Mouse (Mus musculus): Measurements from ENCODE around the gene Cdca8.
A peak's percentile ranks its signal among the peaks of the same experiment; 100 is the strongest.

Cdca8 gene

GRCm38 (mm10) chr4:124953546-124953945, 14.4 kb upstream of the Cdca8 start:
- no peak for DNase-seq (ENCODE audit: inconsistent ontology term)

DNA sequence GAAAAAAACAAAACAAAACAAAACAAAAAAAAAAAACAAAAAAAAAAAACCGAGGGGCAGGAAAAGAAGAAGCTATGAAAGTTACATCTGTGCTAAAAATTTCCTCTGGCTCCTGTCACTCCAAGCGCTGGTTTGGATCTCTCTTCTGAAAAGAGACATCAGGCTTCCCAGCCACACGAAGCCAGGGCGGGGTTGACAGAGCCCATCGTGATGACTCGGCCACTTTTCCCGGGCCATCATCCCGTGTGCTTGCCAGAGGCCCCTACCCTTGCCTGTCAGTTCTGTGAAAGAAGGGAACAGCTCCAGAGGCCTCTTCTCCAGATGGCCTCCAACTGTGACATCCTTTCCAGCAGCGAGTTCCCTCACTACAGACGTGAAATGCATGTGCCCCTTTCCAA, 11.9 kb upstream of the Cdca8 start:
- DNase-seq (ENCODE audit: inconsistent ontology term) = no peak

DNA sequence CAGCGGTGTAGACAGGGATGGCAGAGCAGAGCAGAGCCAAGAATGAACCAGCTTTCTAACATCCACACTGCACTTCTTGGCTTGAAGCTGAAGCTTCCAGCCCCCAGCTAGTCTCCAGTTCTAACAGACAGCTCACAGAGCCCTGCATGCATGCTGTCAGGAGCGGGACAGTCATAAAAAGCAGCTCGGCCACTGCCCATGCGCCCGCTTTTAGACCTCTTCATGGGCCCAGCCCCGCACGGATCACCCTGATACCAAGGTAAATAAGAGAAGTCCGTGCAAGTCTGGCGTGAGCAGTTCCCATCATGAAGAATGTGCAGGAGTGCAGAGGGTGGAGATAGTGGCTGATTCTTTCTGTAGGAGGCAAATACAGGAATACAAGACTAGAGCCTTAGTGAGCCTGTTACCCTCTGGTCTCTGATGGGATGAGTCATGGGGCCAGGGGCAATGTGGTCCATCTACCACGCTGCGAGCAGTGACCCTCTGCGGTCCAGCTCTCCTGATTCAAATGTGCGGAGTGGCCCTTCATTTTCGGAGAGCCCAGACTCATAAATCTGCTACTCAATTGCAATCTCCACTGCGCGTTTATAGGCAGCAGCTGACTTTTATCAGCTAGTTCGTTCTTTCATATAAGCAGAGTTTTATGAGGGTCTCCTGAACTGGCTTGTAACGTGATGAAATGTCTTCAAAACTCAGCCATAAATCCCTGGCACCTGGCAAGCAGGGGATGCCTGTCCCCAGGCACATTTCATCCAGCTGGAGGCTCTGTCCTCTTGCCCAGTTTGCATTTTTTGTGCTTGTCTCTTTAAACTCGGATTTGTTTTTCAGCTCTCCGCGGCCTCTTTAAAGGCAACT, 11.3 kb upstream of the Cdca8 start:
- DNase-seq (ENCODE audit: inconsistent ontology term) = no peak

GRCm38 (mm10) chr4:124949488-124949887, 10.4 kb upstream of the Cdca8 start:
- DNase-seq (ENCODE audit: inconsistent ontology term) = no peak

GRCm38 (mm10) chr4:124944961-124945360, 5.8 kb upstream of the Cdca8 start:
- no peak for DNase-seq (ENCODE audit: inconsistent ontology term)

DNA sequence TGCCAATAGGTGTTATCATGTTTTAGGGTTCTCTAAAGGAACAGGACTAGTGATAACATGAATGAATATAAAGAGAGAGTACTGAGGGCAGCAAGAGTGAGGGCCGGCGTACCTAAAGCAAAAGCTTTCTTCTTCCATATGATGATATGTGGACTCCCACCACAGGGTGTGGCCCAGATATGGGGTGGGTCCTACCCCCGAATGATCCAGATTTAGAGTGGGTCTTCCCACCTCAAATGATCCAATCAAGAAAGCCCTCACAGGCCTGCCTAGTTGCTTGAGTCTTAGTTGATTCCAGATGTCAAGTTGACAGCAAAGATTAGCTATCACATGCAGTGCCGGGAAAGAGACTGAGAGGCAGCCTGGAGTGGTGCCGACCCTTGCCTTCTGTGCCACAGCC, 4.7 kb upstream of the Cdca8 start:
- no peak for DNase-seq (ENCODE audit: inconsistent ontology term)

DNA sequence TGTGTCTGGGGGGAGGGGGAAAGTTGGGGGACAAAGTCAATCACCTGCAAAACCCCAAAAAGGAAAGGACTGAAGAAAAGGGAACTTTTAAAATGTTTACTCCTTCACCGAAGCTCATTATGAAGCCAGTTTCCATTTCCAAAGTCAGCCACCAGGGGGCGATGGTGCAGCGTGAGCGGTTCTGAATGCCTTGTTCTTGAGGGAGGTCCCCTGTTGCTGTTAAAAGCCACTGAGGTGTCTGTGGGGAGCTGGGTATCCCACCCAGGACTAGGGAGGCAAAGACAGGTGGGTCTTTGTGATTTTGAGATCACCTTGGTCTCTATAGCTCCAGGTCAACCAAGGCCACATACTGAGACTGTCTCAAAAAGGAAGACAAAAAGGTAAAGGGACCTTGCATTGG, 3.9 kb upstream of the Cdca8 start:
- DNase-seq (ENCODE audit: inconsistent ontology term) = peak; percentile 65

GRCm38 (mm10) chr4:124936613-124937471, 2.3 kb downstream of the Cdca8 start, which contains the start of gene 9930104L06Rik:
TSS of gene 9930104L06Rik (plus strand) at chr4:124937048.
- DNase-seq (ENCODE audit: inconsistent ontology term) = peak; percentile 93

- no peak for DNase-seq (ENCODE audit: inconsistent ontology term)
Observed at GRCm38 (mm10) chr4:124928102-124928501, 11.0 kb downstream of the Cdca8 start.

DNA sequence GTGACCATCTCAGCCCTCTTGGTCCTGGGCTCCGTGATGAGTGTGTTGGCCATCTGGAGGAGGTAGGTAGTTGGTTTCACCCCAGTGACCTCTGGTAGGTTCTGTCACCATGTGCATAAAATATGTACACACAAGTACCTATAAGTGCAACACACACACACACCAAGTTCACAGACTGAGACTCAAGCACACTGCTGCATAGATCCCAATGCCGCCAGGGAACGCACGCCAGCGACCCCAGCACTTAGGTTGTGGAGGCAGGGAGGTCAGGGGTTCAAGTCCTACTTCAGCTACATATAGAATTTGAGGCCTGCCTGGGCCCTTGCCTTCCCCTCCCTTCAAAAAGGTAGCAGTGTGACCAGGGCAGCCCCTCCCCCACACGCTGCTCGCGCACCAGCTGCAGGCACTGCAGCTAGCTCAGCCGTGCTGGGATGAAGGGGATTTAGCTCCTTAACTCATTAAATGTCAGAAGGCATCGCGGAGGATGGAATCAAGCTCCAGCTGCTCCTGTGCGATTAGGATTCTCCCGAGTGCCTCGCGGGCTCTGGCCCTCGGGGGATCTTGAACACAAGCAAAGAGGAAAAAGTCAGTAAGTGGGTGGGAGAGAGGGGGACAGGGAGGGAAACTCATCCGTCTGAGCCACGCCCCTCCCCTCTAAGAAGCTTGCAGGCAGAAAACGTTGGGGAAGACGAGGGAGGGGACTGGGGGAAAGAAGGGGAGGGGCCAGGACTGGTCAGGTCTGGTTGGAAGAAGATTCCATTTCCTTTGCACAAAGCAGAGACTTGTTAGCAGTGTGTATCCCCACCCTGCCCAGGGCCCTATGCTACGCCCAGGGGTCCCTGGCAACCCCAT, 32.9 kb downstream of the Cdca8 start:
- DNase-seq (ENCODE audit: inconsistent ontology term) = no peak

GRCm38 (mm10) chr4:124905417-124905816, 33.7 kb downstream of the Cdca8 start:
- DNase-seq (ENCODE audit: inconsistent ontology term) = no peak

- DNase-seq (ENCODE audit: inconsistent ontology term) = no peak
Observed at GRCm38 (mm10) chr4:124899906-124900305, 39.2 kb downstream of the Cdca8 start.

DNA sequence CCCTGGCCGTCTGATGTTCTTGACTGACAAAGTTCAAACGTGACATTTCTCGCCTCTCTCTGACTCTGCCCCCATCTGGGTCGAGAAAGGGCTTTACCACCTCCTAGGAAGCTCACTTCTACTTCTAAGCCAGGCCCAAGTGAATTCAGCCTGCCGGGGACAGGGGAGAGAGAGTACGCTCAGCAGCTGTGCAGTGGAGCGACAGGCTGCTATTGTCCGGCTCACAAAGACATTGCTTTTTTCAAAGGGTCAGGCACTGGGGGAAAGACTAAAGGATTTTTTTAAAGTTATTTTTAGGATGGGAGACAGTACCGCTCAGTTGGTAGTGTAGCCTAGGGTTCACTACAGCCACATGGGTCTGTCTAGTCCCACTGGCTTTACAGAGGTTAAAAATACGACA, 40.7 kb downstream of the Cdca8 start:
- DNase-seq (ENCODE audit: inconsistent ontology term) = no peak

- no peak for DNase-seq (ENCODE audit: inconsistent ontology term)
Observed at GRCm38 (mm10) chr4:124894508-124895428, 44.3 kb downstream of the Cdca8 start.

- no peak for DNase-seq (ENCODE audit: inconsistent ontology term)
Observed at GRCm38 (mm10) chr4:124893769-124894168, 45.3 kb downstream of the Cdca8 start.

- no peak for DNase-seq (ENCODE audit: inconsistent ontology term)
Observed at GRCm38 (mm10) chr4:124890831-124891230, 48.3 kb downstream of the Cdca8 start.

- DNase-seq (ENCODE audit: inconsistent ontology term) = no peak
Observed at GRCm38 (mm10) chr4:124889935-124890334, 49.2 kb downstream of the Cdca8 start.

DNA sequence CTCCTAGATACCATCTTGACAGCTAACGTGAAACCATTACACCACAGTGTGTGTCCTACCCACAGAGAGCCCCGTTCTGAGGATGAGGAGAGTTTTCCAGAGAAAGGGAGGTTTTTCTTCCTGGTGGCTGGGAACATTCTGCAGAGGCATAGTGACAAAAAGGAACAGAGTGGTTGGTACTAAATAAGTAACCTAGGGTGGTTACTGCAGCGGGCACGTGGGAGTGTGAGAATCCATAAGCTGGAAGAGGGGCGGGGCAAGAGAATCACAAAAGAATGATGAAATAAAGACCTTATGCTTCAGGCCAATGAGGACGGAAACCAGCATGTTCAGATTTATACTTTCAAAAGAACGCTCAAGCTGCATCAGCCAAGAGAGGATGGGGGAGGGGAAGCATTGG, 50.4 kb downstream of the Cdca8 start:
- no peak for DNase-seq (ENCODE audit: inconsistent ontology term)

- DNase-seq (ENCODE audit: inconsistent ontology term) = peak; percentile 52
Observed at GRCm38 (mm10) chr4:124882151-124882729, 56.9 kb downstream of the Cdca8 start.

DNA sequence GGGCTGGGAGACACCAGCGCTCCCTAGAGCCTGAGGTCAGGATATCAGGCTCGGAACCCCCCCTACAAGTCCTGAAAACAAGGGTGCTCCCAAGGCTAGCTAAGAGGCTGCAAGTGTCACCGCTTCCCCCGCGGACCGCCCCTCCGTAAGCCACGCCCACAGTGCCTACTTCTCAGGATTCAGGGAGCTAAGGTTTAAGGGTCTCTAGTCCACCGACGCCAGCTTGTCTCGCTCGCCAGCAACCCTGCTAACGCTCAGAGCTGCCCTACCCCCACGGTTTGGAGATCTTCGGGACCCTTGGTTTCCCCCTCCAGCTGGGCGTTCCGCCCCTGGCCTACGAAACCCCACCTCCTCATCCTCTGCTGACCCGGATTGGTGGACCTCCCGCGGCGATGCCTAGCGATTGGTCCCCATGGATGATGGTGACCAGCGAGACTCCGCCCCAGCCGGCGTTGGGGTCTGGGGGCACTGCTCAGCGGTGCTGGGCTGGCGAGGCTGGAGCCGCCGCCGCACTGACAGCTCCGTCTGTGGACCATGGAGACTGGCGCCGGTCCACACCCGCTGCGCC, 57.7 kb downstream of the Cdca8 start:
- no peak for DNase-seq (ENCODE audit: inconsistent ontology term)
